Mouse (Mus musculus) ovary, postnatal 10 days (tissue): ENCODE results near the gene Taf1.
"Not testable (repeated sequence)": the region's sequence is repeated elsewhere in the genome, so short reads cannot be mapped to it uniquely, and the experiment has no call there.

Experiments used
- DNase-seq: peaks from one replicate; pipeline ENCODE4 v3.0.0; 2022; ENCODE audit warnings: low spot score

The Taf1 gene

GRCm38 (mm10) chrX:101532347-101533221 is at the start of gene Taf1:
Taf1 (plus strand) TSS chrX:101532734.
- DNase-seq: peak; percentile 60

- not testable (repeated sequence) for DNase-seq
Observed at GRCm38 (mm10) chrX:101486487-101487152, 45.9 kb upstream of the Taf1 start.

GRCm38 (mm10) chrX:101504636-101505035 is 27.9 kb upstream of the Taf1 start:
- DNase-seq: no peak

GRCm38 (mm10) chrX:101515710-101516109 is 16.8 kb upstream of the Taf1 start:
- DNase-seq: no peak

- DNase-seq: no peak
Observed at GRCm38 (mm10) chrX:101518006-101518405, 14.5 kb upstream of the Taf1 start.

- DNase-seq: no peak
Observed at GRCm38 (mm10) chrX:101522027-101522426, 10.5 kb upstream of the Taf1 start.

GRCm38 (mm10) chrX:101527356-101527755 is 5.2 kb upstream of the Taf1 start:
- DNase-seq: no peak

GRCm38 (mm10) chrX:101585455-101585854 is 52.9 kb downstream of the Taf1 start:
- DNase-seq: no peak

- no peak for DNase-seq
Observed at GRCm38 (mm10) chrX:101616183-101616582, 83.6 kb downstream of the Taf1 start.

- no peak for DNase-seq
Observed at GRCm38 (mm10) chrX:101617889-101618288, 85.4 kb downstream of the Taf1 start.

GRCm38 (mm10) chrX:101620317-101620716 is 87.8 kb downstream of the Taf1 start:
- no peak for DNase-seq

- no peak for DNase-seq
Observed at GRCm38 (mm10) chrX:101622539-101622938, 90.0 kb downstream of the Taf1 start.

- DNase-seq: no peak
Observed at GRCm38 (mm10) chrX:101636821-101637525, 104.4 kb downstream of the Taf1 start.

- no peak for DNase-seq
Observed at GRCm38 (mm10) chrX:101638856-101639255, 106.3 kb downstream of the Taf1 start.

- DNase-seq: no peak
Observed at GRCm38 (mm10) chrX:101639306-101639705, 106.8 kb downstream of the Taf1 start.

GRCm38 (mm10) chrX:101639741-101640166 is 107.2 kb downstream of the Taf1 start, which contains the start of gene Ogt:
Ogt (plus strand) TSS chrX:101640060.
- DNase-seq: peak; percentile 46

GRCm38 (mm10) chrX:101640194-101641160 is 107.9 kb downstream of the Taf1 start:
- peak; percentile 2 for DNase-seq

GRCm38 (mm10) chrX:101641161-101641530 is 108.6 kb downstream of the Taf1 start:
- no peak for DNase-seq

- no peak for DNase-seq
Observed at GRCm38 (mm10) chrX:101642091-101642490, 109.6 kb downstream of the Taf1 start.

GRCm38 (mm10) chrX:101645286-101645685 is 112.8 kb downstream of the Taf1 start:
- no peak for DNase-seq

- DNase-seq: no peak
Observed at GRCm38 (mm10) chrX:101646621-101647020, 114.1 kb downstream of the Taf1 start.
